Mouse (Mus musculus) stomach, embryonic 14.5 days (tissue): Measurements from ENCODE around the gene Rab11a. TPM values are rescaled to one million over a fixed set of nuclear protein-coding genes. Genes with fewer than 3 reads are reported as not detected.
"Not testable (repeated sequence)": the region's sequence is repeated elsewhere in the genome, so short reads cannot be mapped to it uniquely, and the experiment has no call there.

Experiments used
- ATAC-seq: fragments of 200-750 bp; cut with Nextera tagmentation; 2 replicates; pipeline ENCODE4 v1.8.0; 2017; ENCODE audit warnings: low read depth, moderate TSS enrichment; ENCODE audit not compliant: insufficient number of reproducible peaks, insufficient read depth, low FRiP score
- H3K27ac ChIP-seq: fragments of 300-500 bp; sonication (generic); 2 replicates; pipeline ENCODE4 v1.5.1; 2014; ENCODE audit warnings: mild to moderate bottlenecking, low read length, moderate library complexity, mixed read lengths
- H3K27me3 ChIP-seq: fragments of 300-500 bp; sonication (generic); 2 replicates; pipeline ENCODE4 v1.6.1; 2014; ENCODE audit warnings: low read length, control low read depth, mixed read lengths; ENCODE audit not compliant: control insufficient read depth, insufficient read depth
- H3K36me3 ChIP-seq: fragments of 300-500 bp; sonication (generic); 2 replicates; pipeline ENCODE4 v1.6.1; 2014; ENCODE audit warnings: mild to moderate bottlenecking, control low read depth, low read length, moderate library complexity, mixed read lengths; ENCODE audit not compliant: control insufficient read depth, insufficient read depth
- H3K4me1 ChIP-seq: fragments of 300-500 bp; sonication (generic); 2 replicates; pipeline ENCODE4 v1.6.1; 2014; ENCODE audit warnings: low read length, control low read depth, mixed read lengths; ENCODE audit not compliant: control insufficient read depth, insufficient read depth
- H3K4me2 ChIP-seq: fragments of 300-500 bp; sonication (generic); replicated peaks from 2 replicates; pipeline ENCODE4 v1.6.1; 2014; ENCODE audit warnings: low read depth, low read length, control low read depth
- H3K4me3 ChIP-seq: fragments of 300-500 bp; sonication (generic); 2 replicates; pipeline ENCODE4 v1.5.1; 2014; ENCODE audit warnings: low read depth, low read length, control low read depth
- H3K9ac ChIP-seq: fragments of 300-500 bp; sonication (generic); replicated peaks from 2 replicates; pipeline ENCODE4 v1.6.1; 2014; ENCODE audit warnings: low read depth, mild to moderate bottlenecking, control low read depth, low read length, moderate library complexity, mixed read lengths
- H3K9me3 ChIP-seq: fragments of 300-500 bp; sonication (generic); 2 replicates; pipeline ENCODE4 v1.6.1; 2016; ENCODE audit warnings: low read depth, low read length, control low read depth; ENCODE audit not compliant: control insufficient read depth
- WGBS: fragments of 180-500 bp; shearing (Covaris S2); extraction: QIAGEN DNeasy Blood & Tissue Kit; methylation state at CpG from one replicate; pipeline ENCODE4 v1.1.7; 2014; 5-methylcytosine and 5-hydroxymethylcytosine counted together
- polyA plus RNA-seq: library from polyadenylated mRNA; unstranded; fragments of >200 nt; fragmentation: Nextera tagmentation; extraction: Ambion mirVana; gene quantifications from 2 replicates; pipeline ENCODE4 v1.2.1, GENCODE M21; 2014

Rab11a gene
- polyA plus RNA-seq, 1 experiment from 2014 or later: 414 TPM

DNA sequence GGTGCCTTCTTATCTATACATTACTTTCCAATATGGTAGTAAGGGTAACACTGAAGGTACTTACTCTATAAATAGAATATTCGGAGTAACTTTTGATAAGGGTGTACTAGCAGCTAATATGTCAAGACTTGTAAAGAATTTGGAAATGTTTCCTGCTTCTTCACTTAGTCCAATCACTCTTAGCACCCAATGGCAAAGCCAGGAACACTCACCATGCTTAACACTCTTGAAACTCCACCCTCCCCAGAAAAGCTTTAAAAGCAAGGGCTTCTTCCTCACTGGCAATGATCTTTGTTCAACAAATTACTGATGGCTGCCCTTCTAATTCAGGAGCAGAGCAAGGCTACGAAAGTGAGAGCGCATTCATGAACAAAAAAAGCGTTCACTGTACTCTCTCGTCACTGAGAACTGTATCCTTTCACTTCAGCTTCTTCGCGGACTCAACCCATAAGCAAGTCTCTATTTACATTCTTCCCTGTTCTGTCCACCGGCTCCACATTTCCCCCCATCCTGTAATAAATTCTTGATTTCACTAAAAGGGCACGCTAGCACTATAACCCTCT, 1.4 kb downstream of the Rab11a start:
- no peaks in the 10 kb centered on the region for H3K27me3 ChIP-seq
- no peaks in the 10 kb centered on the region for H3K9me3 ChIP-seq
- no peaks in the 10 kb centered on the region for H3K36me3 ChIP-seq
- WGBS: 8% methylated on average over 9 of the region's 9 CpGs
- peaks cover 8% of the 10 kb centered on the region; the same call in 1 of the 2 replicates for H3K4me1 ChIP-seq
- H3K4me3 ChIP-seq: peak overlapping the region; percentile 98
- ATAC-seq: no peak
- peak overlapping the region; percentile 95 for H3K27ac ChIP-seq
- peak overlapping the region; percentile 87 for H3K9ac ChIP-seq
- H3K4me2 ChIP-seq: peak overlapping the region; percentile 85

GRCm38 (mm10) chr9:64734992-64735391, 2.6 kb downstream of the Rab11a start:
- not testable (repeated sequence) for H3K36me3 ChIP-seq, H3K9ac ChIP-seq, ATAC-seq, H3K27ac ChIP-seq, H3K4me2 ChIP-seq, H3K4me1 ChIP-seq, H3K27me3 ChIP-seq, H3K9me3 ChIP-seq, H3K4me3 ChIP-seq
- WGBS: 88% methylated on average over 6 of the region's 7 CpGs

DNA sequence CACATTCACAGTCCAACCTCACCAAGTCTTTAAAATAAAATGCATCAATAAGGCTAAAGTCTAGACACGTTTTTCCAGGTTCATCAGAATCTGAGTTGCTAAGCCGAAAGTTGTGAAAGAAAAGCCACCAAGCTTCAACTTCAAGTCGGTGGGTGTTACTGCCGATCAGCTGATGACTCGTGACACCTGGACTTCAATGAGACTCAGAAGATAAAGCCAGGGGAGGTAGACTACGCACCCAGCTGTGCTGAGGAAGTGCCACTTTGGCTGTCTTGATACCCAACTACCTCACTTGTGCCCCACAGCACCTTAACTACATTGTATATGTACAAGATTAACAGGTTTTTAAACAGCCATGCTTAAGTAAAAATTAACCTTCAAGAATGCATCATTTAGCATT, 3.4 kb downstream of the Rab11a start:
- H3K9me3 ChIP-seq: no peaks in the 10 kb centered on the region
- H3K9ac ChIP-seq: no peak overlapping the region
- no peaks in the 10 kb centered on the region for H3K36me3 ChIP-seq
- H3K4me2 ChIP-seq: no peak overlapping the region
- no peak for ATAC-seq
- WGBS: 63% methylated on average over 6 of the region's 6 CpGs
- H3K27ac ChIP-seq: no peak overlapping the region
- H3K27me3 ChIP-seq: no peaks in the 10 kb centered on the region
- H3K4me1 ChIP-seq: peaks cover 8% of the 10 kb centered on the region; the same call in 1 of the 2 replicates
- no peak overlapping the region for H3K4me3 ChIP-seq

DNA sequence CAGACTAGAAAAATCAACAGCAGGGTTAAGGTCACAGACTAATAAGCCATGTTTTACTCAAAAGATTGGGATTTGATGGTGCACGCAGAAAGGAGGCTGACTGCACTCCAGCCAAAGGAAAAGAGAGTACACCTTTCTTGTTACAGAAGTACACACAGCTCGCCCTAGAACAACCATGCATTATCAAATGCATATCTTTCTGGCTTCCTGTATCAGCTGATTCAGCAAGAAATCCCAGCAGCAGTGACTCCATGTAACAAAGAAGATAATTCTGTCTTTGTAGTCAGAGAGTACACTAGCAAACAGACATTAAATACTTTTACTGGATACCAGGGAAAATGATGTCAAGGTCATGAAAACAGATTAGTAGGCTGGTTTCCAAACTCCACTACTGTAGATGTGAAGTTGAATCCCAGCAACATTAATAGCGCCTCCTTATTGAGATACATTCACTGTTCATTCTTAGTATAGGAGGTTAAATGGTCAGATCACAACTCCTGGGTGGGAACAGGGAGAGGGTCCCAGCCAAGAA, 6.5 kb downstream of the Rab11a start:
- H3K4me1 ChIP-seq: peaks cover 3% of the 10 kb centered on the region; the same call in 1 of the 2 replicates
- no peak overlapping the region for H3K9ac ChIP-seq
- no peak overlapping the region for H3K4me3 ChIP-seq
- no peak overlapping the region for H3K27ac ChIP-seq
- ATAC-seq: no peak
- H3K27me3 ChIP-seq: no peaks in the 10 kb centered on the region
- no peaks in the 10 kb centered on the region for H3K9me3 ChIP-seq
- 88% methylated on average over 3 of the region's 3 CpGs for WGBS
- peaks cover 14% of the 10 kb centered on the region for H3K36me3 ChIP-seq
- H3K4me2 ChIP-seq: no peak overlapping the region

DNA sequence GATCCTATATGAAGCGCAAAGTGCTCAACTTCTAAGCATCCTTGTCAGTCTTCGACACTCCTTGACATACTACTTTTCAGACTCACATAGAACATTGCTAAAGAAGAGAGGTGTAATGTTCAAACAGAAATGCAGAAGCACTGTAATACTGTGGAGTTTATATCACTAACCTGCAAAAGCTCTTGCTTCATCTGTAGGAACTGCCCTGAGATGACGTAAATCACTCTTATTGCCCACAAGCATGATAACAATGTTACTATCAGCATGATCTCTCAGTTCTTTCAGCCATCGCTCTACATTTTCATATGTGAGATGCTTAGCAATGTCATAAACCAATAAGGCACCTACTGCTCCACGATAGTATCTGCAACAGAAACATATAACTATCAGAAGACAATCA, 11.1 kb downstream of the Rab11a start:
- Histone ChIP-seq H3K27ac (no peak overlapping the region), H3K27me3 (no peaks in the 10 kb centered on the region), H3K4me1 (no peaks in the 10 kb centered on the region), H3K9me3 (no peaks in the 10 kb centered on the region), H3K4me3 (no peak overlapping the region), H3K36me3 (peaks cover 33% of the 10 kb centered on the region), H3K9ac (no peak overlapping the region), H3K4me2 (no peak overlapping the region)
- WGBS: 95% methylated on average over 5 of the region's 5 CpGs
- ATAC-seq: no peak

DNA sequence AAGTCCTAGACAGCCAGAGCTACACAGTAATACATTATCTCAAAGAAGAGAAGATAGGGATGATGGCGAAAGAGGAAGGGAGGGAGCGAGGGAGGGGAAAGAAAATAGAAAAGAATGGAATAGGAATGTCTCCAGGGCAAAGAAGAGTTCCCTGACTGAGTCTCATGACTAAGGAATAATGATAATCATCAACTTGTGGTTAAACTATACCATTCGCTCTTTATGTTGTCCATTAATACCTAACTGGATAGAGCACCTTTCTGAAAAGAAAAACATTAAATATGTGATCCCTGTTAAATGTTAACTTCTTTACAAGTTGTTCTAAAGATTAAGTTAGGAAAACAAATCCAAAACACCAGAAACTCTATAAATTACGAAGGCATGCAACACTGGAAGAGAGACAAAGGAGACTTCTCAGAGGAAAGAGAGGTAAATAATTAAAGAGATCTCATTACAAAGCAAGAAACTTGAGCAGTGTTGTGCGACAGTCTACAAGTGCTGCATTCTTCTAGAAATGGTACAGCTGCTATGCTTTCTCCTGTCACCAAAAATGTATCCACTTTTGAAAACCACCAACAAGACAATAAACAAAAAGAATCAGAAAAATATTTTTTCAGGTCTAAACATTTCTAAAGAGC, 17.9 kb downstream of the Rab11a start:
- Histone ChIP-seq H3K9ac (no peak overlapping the region), H3K4me2 (no peak overlapping the region), H3K4me3 (no peak overlapping the region), H3K27me3 (no peaks in the 10 kb centered on the region), H3K9me3 (no peaks in the 10 kb centered on the region), H3K4me1 (no peaks in the 10 kb centered on the region), H3K27ac (no peak overlapping the region), H3K36me3 (peaks cover 12% of the 10 kb centered on the region)
- ATAC-seq: no peak
- 68% methylated on average over 5 of the region's 5 CpGs for WGBS

DNA sequence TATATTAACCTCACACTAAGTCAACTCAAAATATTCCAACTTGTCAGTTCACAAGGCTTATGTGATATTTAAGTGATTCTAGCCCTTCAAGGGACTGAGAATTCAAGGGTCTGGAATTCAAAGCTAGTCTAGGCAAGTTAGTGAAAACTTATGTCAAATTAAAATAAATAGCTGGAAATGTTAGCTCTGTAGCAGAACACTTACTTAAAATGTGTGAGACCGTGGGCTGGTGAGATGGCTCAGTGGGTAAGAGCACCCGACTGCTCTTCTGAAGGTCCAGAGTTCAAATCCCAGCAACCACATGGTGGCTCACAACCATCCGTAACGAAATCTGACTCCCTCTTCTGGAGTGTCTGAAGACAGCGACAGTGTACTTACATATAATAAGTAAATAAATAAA, 27.3 kb downstream of the Rab11a start:
- H3K9me3 ChIP-seq, ATAC-seq, H3K27ac ChIP-seq, H3K4me1 ChIP-seq, H3K9ac ChIP-seq, H3K4me3 ChIP-seq, H3K4me2 ChIP-seq, H3K27me3 ChIP-seq: not testable (repeated sequence)
- peaks cover 32% of the 10 kb centered on the region; the same call in 1 of the 2 replicates for H3K36me3 ChIP-seq
- 84% methylated on average over 3 of the region's 5 CpGs for WGBS

GRCm38 (mm10) chr9:64704073-64704840, 33.3 kb downstream of the Rab11a start:
- Histone ChIP-seq H3K27me3 (no peaks in the 10 kb centered on the region), H3K4me2 (no peak overlapping the region), H3K9ac (no peak overlapping the region), H3K36me3 (peaks cover 30% of the 10 kb centered on the region), H3K4me1 (peaks cover 3% of the 10 kb centered on the region), H3K9me3 (no peaks in the 10 kb centered on the region), H3K4me3 (no peak overlapping the region), H3K27ac (no peak overlapping the region)
- WGBS: 80% methylated on average over 5 of the region's 5 CpGs
- no peak for ATAC-seq
